Mouse (Mus musculus) CH12.LX (cell line): ENCODE data around the gene Nrbf2. TPM values are rescaled to one million over a fixed set of nuclear protein-coding genes. Genes with fewer than 3 reads are reported as not detected.
A peak's percentile ranks its signal among the peaks of the same experiment; 100 is the strongest.

Experiments used
- DNase-seq: peaks from one replicate; pipeline ENCODE4 v3.0.0-alpha.2; 2013; ENCODE audit errors: extremely low read depth
- H3K27ac ChIP-seq: 2 replicates; pipeline ENCODE4 v1.5.1; 2012; ENCODE audit warnings: low read depth, mild to moderate bottlenecking, control low read depth, moderate library complexity; ENCODE audit not compliant: insufficient read depth
- H3K27me3 ChIP-seq: replicated peaks from 2 replicates; pipeline ENCODE3; 2012; ENCODE audit warnings: inconsistent platforms
- H3K36me3 ChIP-seq, 2 experiments: replicated peaks in 1 of 2; 2 replicates each; pipeline versions ENCODE3 to v1.6.1; 2012; ENCODE audit warnings: inconsistent platforms in 1 of 2, low read length in 1 of 2, mild to moderate bottlenecking in 1 of 2, mixed read lengths in 1 of 2, moderate library complexity in 1 of 2; ENCODE audit not compliant: control insufficient read depth in 1 of 2, insufficient read depth in 1 of 2
- H3K4me1 ChIP-seq, 2 experiments: 2 replicates each; pipeline ENCODE4 v1.6.1; 2012; ENCODE audit warnings: inconsistent platforms in 1 of 2, moderate library complexity in 1 of 2; ENCODE audit not compliant: insufficient read depth in 2 of 2, control insufficient read depth in 1 of 2
- H3K4me2 ChIP-seq: 2 replicates; pipeline ENCODE4 v1.6.1; 2012; ENCODE audit warnings: low read depth, mild to moderate bottlenecking, control low read depth; ENCODE audit not compliant: poor library complexity, insufficient read depth, severe bottlenecking
- H3K4me3 ChIP-seq, 3 experiments: fragments of 150-350 bp in 1 of 3; sonication (generic) in 1 of 3; replicated peaks in 1 of 3; 2 replicates each; pipeline versions ENCODE3 to v1.5.1; 2011 to 2012; ENCODE audit warnings: low read depth in 2 of 3, low read length in 2 of 3, mild to moderate bottlenecking in 2 of 3, moderate library complexity in 2 of 3, control low read depth in 1 of 3, improper control_type of control experiment in 1 of 3, inconsistent platforms in 1 of 3, mixed read lengths in 1 of 3; ENCODE audit not compliant: poor library complexity in 1 of 3
- H3K79me2 ChIP-seq: replicated peaks from 2 replicates; pipeline ENCODE4 v1.6.1; 2012; ENCODE audit warnings: mild to moderate bottlenecking, moderate library complexity; ENCODE audit not compliant: control insufficient read depth, poor library complexity, insufficient read depth, severe bottlenecking; ENCODE audit errors: extremely low read depth
- H3K9ac ChIP-seq: 2 replicates; pipeline ENCODE4 v1.6.1; 2012; ENCODE audit warnings: low read depth, mild to moderate bottlenecking, control low read depth, moderate library complexity; ENCODE audit not compliant: insufficient read depth
- H3K9me3 ChIP-seq: replicated peaks from 2 replicates; pipeline ENCODE3; 2012; ENCODE audit warnings: low read length, inconsistent platforms, mixed read lengths
- BHLHE40 ChIP-seq: IDR thresholded peaks from 2 replicates; pipeline ENCODE4 v1.6.1; 2011; ENCODE audit warnings: mild to moderate bottlenecking, low read depth, low read length, improper control_type of control experiment
- CHD1 ChIP-seq: IDR thresholded peaks from 2 replicates; pipeline ENCODE4 v1.6.1; 2012; ENCODE audit warnings: low read depth, low read length, improper control_type of control experiment, inconsistent platforms
- CHD2 ChIP-seq: IDR thresholded peaks from 2 replicates; pipeline ENCODE4 v1.6.1; 2011; ENCODE audit warnings: low read length, improper control_type of control experiment
- CTCF ChIP-seq, 2 experiments: IDR thresholded peaks in 1 of 2; conservative IDR thresholded peaks in 1 of 2; 2 replicates each; pipeline ENCODE4 v1.5.1; 2011 to 2012; ENCODE audit warnings: low read depth in 2 of 2, low read length in 2 of 2, improper control_type of control experiment in 1 of 2, inconsistent platforms in 1 of 2, mild to moderate bottlenecking in 1 of 2, moderate library complexity in 1 of 2
- E2F4 ChIP-seq: IDR thresholded peaks from 2 replicates; pipeline ENCODE4 v1.6.1; 2011; ENCODE audit warnings: low read depth, low read length, improper control_type of control experiment; ENCODE audit not compliant: insufficient replicate concordance
- ELF1 ChIP-seq: IDR thresholded peaks from 2 replicates; pipeline ENCODE4 v1.6.1; 2014; ENCODE audit warnings: low read depth, mild to moderate bottlenecking, inconsistent platforms, low read length, improper control_type of control experiment
- EP300 ChIP-seq: IDR thresholded peaks from 2 replicates; pipeline ENCODE4 v1.6.1; 2011; ENCODE audit warnings: low read length, improper control_type of control experiment
- GABPA ChIP-seq: IDR thresholded peaks from 2 replicates; pipeline ENCODE4 v1.6.1; 2012; ENCODE audit warnings: low read depth, low read length, improper control_type of control experiment, inconsistent platforms; ENCODE audit not compliant: insufficient replicate concordance
- HCFC1 ChIP-seq: IDR thresholded peaks from 2 replicates; pipeline ENCODE4 v1.6.1; 2012; ENCODE audit warnings: low read depth, mild to moderate bottlenecking, inconsistent platforms, low read length, improper control_type of control experiment
- IRF4 ChIP-seq: IDR thresholded peaks from 2 replicates; pipeline ENCODE4 v1.6.1; 2014; ENCODE audit warnings: low read depth, mild to moderate bottlenecking, inconsistent platforms, low read length, improper control_type of control experiment
- JUN ChIP-seq: IDR thresholded peaks from 2 replicates; pipeline ENCODE4 v1.6.1; 2011; ENCODE audit warnings: low read depth, mild to moderate bottlenecking, low read length, improper control_type of control experiment, moderate library complexity; ENCODE audit not compliant: insufficient read depth
- JUND ChIP-seq: conservative IDR thresholded peaks from 2 replicates; pipeline ENCODE4 v1.6.1; 2011; ENCODE audit warnings: low read depth, low read length, improper control_type of control experiment
- MAZ ChIP-seq: IDR thresholded peaks from 2 replicates; pipeline ENCODE4 v1.6.1; 2012; ENCODE audit warnings: low read depth, mild to moderate bottlenecking, inconsistent platforms, low read length, improper control_type of control experiment, moderate library complexity
- MEF2A ChIP-seq: IDR thresholded peaks from 2 replicates; pipeline ENCODE4 v1.6.1; 2014; ENCODE audit warnings: low read depth, mild to moderate bottlenecking, inconsistent platforms, low read length, improper control_type of control experiment, borderline replicate concordance
- MYC ChIP-seq: IDR thresholded peaks from 2 replicates; pipeline ENCODE4 v1.6.1; 2011; ENCODE audit warnings: low read depth, mild to moderate bottlenecking, improper control_type of control experiment, low read length
- NELFE ChIP-seq: IDR thresholded peaks from 2 replicates; pipeline ENCODE4 v1.6.1; 2011; ENCODE audit warnings: low read depth, low read length, improper control_type of control experiment
- RAD21 ChIP-seq: IDR thresholded peaks from 2 replicates; pipeline ENCODE4 v1.6.1; 2011; ENCODE audit warnings: low read depth, mild to moderate bottlenecking, low read length, improper control_type of control experiment, moderate library complexity
- SMC3 ChIP-seq: IDR thresholded peaks from 2 replicates; pipeline ENCODE4 v1.6.1; 2011; ENCODE audit warnings: low read depth, low read length, improper control_type of control experiment
- TBP ChIP-seq: conservative IDR thresholded peaks from 2 replicates; pipeline ENCODE4 v1.6.1; 2011; ENCODE audit warnings: low read depth, low read length, improper control_type of control experiment
- USF1 ChIP-seq: IDR thresholded peaks from 2 replicates; pipeline ENCODE4 v1.6.1; 2014; ENCODE audit warnings: low read depth, mild to moderate bottlenecking, inconsistent platforms, low read length, improper control_type of control experiment
- USF2 ChIP-seq: conservative IDR thresholded peaks from 2 replicates; pipeline ENCODE4 v1.6.1; 2011; ENCODE audit warnings: low read depth, low read length, improper control_type of control experiment
- ZC3H11A ChIP-seq: IDR thresholded peaks from 2 replicates; pipeline ENCODE4 v1.6.1; 2012; ENCODE audit warnings: low read depth, mild to moderate bottlenecking, inconsistent platforms, low read length, improper control_type of control experiment
- ZKSCAN1 ChIP-seq: IDR thresholded peaks from 2 replicates; pipeline ENCODE4 v1.6.1; 2012; ENCODE audit warnings: low read depth, inconsistent platforms, low read length, improper control_type of control experiment, borderline replicate concordance
- ZMIZ1 ChIP-seq: IDR thresholded peaks from 2 replicates; pipeline ENCODE4 v1.6.1; 2012; ENCODE audit warnings: low read depth, mild to moderate bottlenecking, inconsistent platforms, low read length, improper control_type of control experiment
- dilution Hi-C: fragments of 300-500 bp; cut with MboI; formaldehyde crosslinking; loops from 2 replicates; pipeline ENCODE4 v1.14.3; 2020; ENCODE audit warnings: low sequenced_read_pairs; ENCODE audit not compliant: extremely low pct_unique_long_range_greater_than_20kb, extremely low pct_ligation_motif_present
- in situ Hi-C: fragments of 300-500 bp; cut with MboI; formaldehyde crosslinking; loops from 3 replicates; pipeline ENCODE4 v1.14.3; 2019; ENCODE audit warnings: low sequenced_read_pairs, low pct_ligation_motif_present, low pct_unique_long_range_greater_than_20kb, mixed read lengths
- polyA plus RNA-seq: library from polyadenylated mRNA; unstranded; fragments of >175 nt; gene quantifications from 2 replicates; pipeline ENCODE4 v1.2.1, GENCODE M21; 2012; ENCODE audit warnings: low read depth; ENCODE audit not compliant: insufficient read length
- total RNA-seq, 2 experiments: library from RNA; depleted of rRNA; stranded (reverse); fragments of 300-350 nt in 1 of 2; fragments of >200 nt in 1 of 2; gene quantifications; 2 replicates each; pipeline ENCODE4 v1.2.3; 2012 to 2014

Gene Nrbf2
- total and polyA plus RNA-seq, 3 experiments = 16.6 to 33.0 (median 17.8) TPM

GRCm38 (mm10) chr10:67249486-67249885, 35.6 kb downstream of the Nrbf2 start:
- dilution Hi-C loops (no loop called here), in situ Hi-C loops (no loop called here)
- no peaks in the 10 kb centered on the region for H3K4me1 ChIP-seq
- no peak overlapping the region for H3K4me3 ChIP-seq
- peaks cover 26% of the 10 kb centered on the region for H3K79me2 ChIP-seq
- peaks cover 66 to 96% of the 10 kb centered on the region in 2 experiments for H3K36me3 ChIP-seq
- no peak overlapping the region for H3K4me2 ChIP-seq
- TF ChIP-seq ZKSCAN1 (no peak), HCFC1 (no peak), NELFE (no peak), E2F4 (no peak), MEF2A (no peak), USF1 (no peak), CHD1 (no peak), EP300 (no peak), JUND (no peak), IRF4 (no peak), ELF1 (no peak), JUN (no peak), MYC (no peak), ZC3H11A (no peak), MAZ (no peak), USF2 (no peak), RAD21 (no peak), TBP (no peak), BHLHE40 (no peak)
- TF ChIP-seq, all 38 proteins: peak for 0
- DNase-seq = no peak
- no peak overlapping the region for H3K9ac ChIP-seq
- H3K27ac ChIP-seq = no peak overlapping the region
- no peaks in the 10 kb centered on the region for H3K27me3 ChIP-seq
- H3K9me3 ChIP-seq = no peaks in the 10 kb centered on the region

DNA sequence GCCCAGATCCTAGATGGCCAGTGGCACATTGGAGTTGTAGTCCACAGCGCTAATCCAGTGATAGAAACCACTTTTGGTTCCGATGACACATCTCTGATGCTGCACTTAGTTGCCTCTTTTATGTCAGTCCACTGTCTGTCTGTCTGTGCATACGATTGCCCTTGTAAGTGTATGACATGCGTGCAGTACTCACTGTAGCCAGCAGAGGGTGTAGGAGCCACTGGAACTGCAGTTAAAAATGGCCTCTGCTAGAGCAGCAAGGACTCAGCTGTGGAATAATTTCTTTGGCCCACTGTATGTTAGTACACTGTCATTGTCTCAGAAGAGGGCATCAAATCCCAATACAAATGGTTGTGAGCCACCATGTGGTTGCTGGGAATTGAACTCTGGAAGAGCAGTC, 38.0 kb downstream of the Nrbf2 start:
- DNase-seq = peak; percentile 65
- dilution Hi-C loops = no loop called here
- TF ChIP-seq SMC3 (peak; percentile 62), CHD2 (no peak), CTCF (conservative IDR thresholded peaks at IDR 0.05 in 1 of 2, IDR thresholded peaks at IDR 0.05 in 1 of 2; ENCODE audit: low read depth in 2 of 2, low read length in 2 of 2) (peak; percentile 67 to 82), RAD21 (peak; percentile 45), EP300 (no peak), ZMIZ1 (no peak), GABPA (no peak)
- TF ChIP-seq, all 38 proteins: peak for 3
- Histone ChIP-seq H3K4me1 (no peaks in the 10 kb centered on the region), H3K27me3 (no peaks in the 10 kb centered on the region), H3K4me2 (no peak overlapping the region), H3K9me3 (no peaks in the 10 kb centered on the region), H3K27ac (no peak overlapping the region), H3K36me3 (peaks cover 68 to 93% of the 10 kb centered on the region in 2 experiments), H3K4me3 (no peak overlapping the region), H3K79me2 (peaks cover 30% of the 10 kb centered on the region), H3K9ac (no peak overlapping the region)
- in situ Hi-C loops = no loop called here
